Mouse (Mus musculus) lung, adult 18-20 months (tissue): ENCODE data around the gene Tbx18.

ENCODE experiments used
- DNase-seq, 2 experiments: peaks; one replicate each; pipeline ENCODE4 v3.0.0; 2022; ENCODE audit warnings: mixed read lengths in 2 of 2

Gene Tbx18

DNA sequence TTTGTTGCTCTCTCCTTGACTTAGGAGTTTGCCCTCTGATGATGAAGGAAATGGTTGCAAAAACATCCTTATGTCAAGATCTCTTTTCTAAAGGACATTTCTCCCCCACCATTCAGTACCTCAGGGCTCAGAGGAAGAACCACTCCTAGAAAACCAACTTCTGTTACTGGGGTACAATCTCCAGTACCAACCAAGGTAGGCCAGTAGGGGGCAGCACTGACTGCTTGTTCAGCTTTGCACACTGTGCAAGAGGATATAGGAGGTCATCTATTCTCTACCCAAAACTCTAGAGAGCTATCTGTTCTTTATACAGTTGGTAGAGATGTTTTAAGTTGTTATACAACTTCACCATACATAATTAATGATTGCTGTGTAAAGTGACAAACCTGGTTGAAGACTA is 22.9 kb downstream of the Tbx18 start:
- peak; percentile 13 to 20 for DNase-seq

DNA sequence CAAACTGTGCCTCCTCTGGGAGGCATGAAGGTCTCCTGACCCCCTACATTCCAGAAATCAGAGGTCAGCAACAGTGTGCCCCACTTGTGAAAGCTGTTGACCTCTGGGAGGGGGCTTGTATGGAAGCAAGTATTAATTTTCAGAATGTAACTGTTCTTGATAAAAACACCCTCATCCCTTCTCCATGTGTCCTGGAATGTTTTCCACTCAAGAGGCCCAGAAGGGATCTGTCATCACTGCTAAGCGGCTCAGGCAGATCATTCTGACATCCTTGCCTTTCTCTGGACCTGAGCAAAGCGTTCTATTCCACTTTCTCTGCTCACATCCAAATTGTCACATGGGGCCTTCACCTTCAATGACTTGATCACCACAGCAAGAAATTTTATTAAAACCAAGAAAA is 28.8 kb downstream of the Tbx18 start:
- DNase-seq = no peak

DNA sequence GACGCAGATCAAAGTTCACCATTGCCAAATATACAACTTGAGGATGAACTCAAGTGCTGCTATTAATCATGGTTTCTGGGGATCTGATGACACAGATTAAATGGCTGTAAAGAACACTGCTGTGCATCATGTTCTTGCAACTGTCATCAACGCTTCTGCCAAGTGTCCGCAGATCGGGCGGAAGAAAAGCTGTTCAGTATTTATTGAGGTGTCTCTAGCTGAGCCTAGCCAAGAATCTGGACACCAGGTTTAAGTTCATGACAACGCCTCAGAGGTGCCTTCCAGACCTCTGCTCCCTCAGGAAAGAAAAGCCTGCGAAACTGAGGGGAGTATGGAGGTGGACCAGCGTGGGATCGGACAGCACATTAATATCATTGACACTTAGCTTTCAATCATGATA is 44.1 kb downstream of the Tbx18 start:
- DNase-seq = no peak

DNA sequence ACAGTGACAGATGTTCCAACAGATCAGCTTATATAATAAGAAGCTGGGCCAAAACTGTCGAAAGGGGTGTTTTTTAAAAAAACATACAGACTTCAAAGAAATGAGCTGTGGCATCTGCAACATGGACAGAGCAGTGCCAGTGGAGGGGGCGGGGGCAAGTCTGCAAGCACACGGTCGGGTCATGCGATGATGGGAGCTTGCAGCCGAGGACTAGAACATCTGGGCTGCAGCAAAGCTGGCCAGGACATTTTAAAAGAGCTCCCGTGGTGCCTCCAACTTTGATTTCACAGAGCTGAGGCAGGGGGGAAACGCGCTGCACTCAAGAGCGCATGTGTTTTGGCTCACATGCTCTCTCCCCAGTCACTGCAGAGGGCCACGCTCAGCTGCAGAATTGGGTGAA is 48.8 kb downstream of the Tbx18 start:
- no peak for DNase-seq
